Mouse (Mus musculus): ENCODE results near the gene Rnase12. TPM values are rescaled to one million over a fixed set of nuclear protein-coding genes. Genes with fewer than 3 reads are reported as not detected.

The Rnase12 gene
- polyA plus RNA-seq, 1 experiment, result not detected

DNA sequence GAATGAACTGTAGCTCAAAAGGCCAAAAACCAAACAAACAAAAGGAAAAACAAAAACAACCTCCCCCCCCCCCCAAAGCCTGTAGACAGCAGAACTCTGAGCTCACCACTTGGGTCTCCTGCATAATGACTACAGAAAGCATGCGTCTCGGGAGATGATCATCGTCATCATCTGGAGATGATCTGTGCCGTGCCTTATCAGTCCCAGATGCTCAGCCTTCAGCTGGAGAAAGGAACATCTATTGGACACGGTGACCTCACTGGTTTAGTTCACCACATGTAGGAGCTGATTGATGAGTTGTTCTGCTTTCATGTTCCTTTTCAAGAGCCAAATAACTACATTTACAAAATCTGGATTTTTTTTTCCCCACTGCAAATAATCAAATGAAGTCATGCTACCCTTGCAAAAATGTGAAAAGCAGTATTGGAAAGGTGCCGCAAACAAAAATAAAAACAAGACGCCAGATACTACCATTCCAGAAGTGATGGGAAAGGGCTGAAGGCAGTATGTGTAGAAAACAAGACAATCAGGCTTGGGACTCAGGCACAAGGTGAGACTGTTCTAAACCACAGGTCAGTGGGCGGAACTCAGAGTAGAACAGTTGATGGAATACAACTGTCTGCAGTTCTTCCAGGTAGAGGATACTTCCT is 50.2 kb downstream of the Rnase12 start, which contains the start of gene Rnase10:
Gene Rnase10 (plus strand): TSS at position 600 of the 650 bp plus-strand sequence.
- WGBS, result 70% methylated on average over 8 of the region's 8 CpGs
- H3K27ac ChIP-seq (ENCODE audit: control insufficient read depth, insufficient read depth, low read depth, low read length, poor library complexity), result peak within 1 kb of the TSS; percentile 46
- peaks cover 3% of the 10 kb centered on the region for H3K4me1 ChIP-seq (ENCODE audit: control insufficient read depth, insufficient read depth, low read length)
- no peak within 1 kb of the TSS for H3K4me3 ChIP-seq (replicated peaks; ENCODE audit: control insufficient read depth, low read depth, low read length)
- no peak for TF ChIP-seq CTCF (IDR thresholded peaks at IDR 0.05; ENCODE audit: control insufficient read depth, insufficient read depth, low read length)
- no peak for TF ChIP-seq POLR2A (IDR thresholded peaks at IDR 0.05; ENCODE audit: borderline replicate concordance, control insufficient read depth, low read depth, low read length)

Other genes with a start within 250 kb of the Rnase12 start
- gene Ccnb1ip1, start 249.9 kb downstream of the Rnase12 start, polyA plus RNA-seq (2011; ENCODE audit: insufficient read depth, insufficient read length, low replicate concordance, missing spikeins), result not detected in 2 replicates
- 24.4 and 40.2 TPM in 2 replicates for gene Parp2, start 249.8 kb downstream of the Rnase12 start, polyA plus RNA-seq (2011; ENCODE audit: insufficient read depth, insufficient read length, low replicate concordance, missing spikeins)
- gene Tep1, start 187.1 kb downstream of the Rnase12 start, polyA plus RNA-seq (2011; ENCODE audit: insufficient read depth, insufficient read length, low replicate concordance, missing spikeins), result 60.8 and 102 TPM in 2 replicates
- 0.29 TPM in 1 of 2 replicates, not detected in the other for gene Klhl33, start 160.2 kb downstream of the Rnase12 start, polyA plus RNA-seq (2011; ENCODE audit: insufficient read depth, insufficient read length, low replicate concordance, missing spikeins)
- gene Osgep, start 132.8 kb downstream of the Rnase12 start, polyA plus RNA-seq (2011; ENCODE audit: insufficient read depth, insufficient read length, low replicate concordance, missing spikeins), result 43.6 and 67.6 TPM in 2 replicates
- 18.1 and 41.6 TPM in 2 replicates for gene Apex1, start 132.7 kb downstream of the Rnase12 start, polyA plus RNA-seq (2011; ENCODE audit: insufficient read depth, insufficient read length, low replicate concordance, missing spikeins)
- 33.3 and 67.6 TPM in 2 replicates for gene Pip4p1, start 126.8 kb downstream of the Rnase12 start, polyA plus RNA-seq (2011; ENCODE audit: insufficient read depth, insufficient read length, low replicate concordance, missing spikeins)
- 112 and 145 TPM in 2 replicates for gene Pnp, start 126.6 kb downstream of the Rnase12 start, polyA plus RNA-seq (2011; ENCODE audit: insufficient read depth, insufficient read length, low replicate concordance, missing spikeins)
- 21.3 TPM in 1 of 2 replicates, not detected in the other for gene Gm49342, start 113.1 kb downstream of the Rnase12 start, polyA plus RNA-seq (2011; ENCODE audit: insufficient read depth, insufficient read length, low replicate concordance, missing spikeins)
- gene Pnp2, start 101.7 kb downstream of the Rnase12 start, polyA plus RNA-seq (2011; ENCODE audit: insufficient read depth, insufficient read length, low replicate concordance, missing spikeins), result 70.8 and 109 TPM in 2 replicates
- gene Rnase10, start 49.9 kb downstream of the Rnase12 start, polyA plus RNA-seq (2011; ENCODE audit: insufficient read depth, insufficient read length, low replicate concordance, missing spikeins), result not detected in 2 replicates
- not detected in 2 replicates for gene Rnase9, start 15.8 kb downstream of the Rnase12 start, polyA plus RNA-seq (2011; ENCODE audit: insufficient read depth, insufficient read length, low replicate concordance, missing spikeins)
- not detected in 2 replicates for gene Rnase11, start 7.5 kb downstream of the Rnase12 start, polyA plus RNA-seq (2011; ENCODE audit: insufficient read depth, insufficient read length, low replicate concordance, missing spikeins)
- not detected in 2 replicates for gene Olfr750, start 16.8 kb upstream of the Rnase12 start, polyA plus RNA-seq (2011; ENCODE audit: insufficient read depth, insufficient read length, low replicate concordance, missing spikeins)
- 3.1 and 8.7 TPM in 2 replicates for gene Rnase4, start 33.4 kb upstream of the Rnase12 start, polyA plus RNA-seq (2011; ENCODE audit: insufficient read depth, insufficient read length, low replicate concordance, missing spikeins)
- 4.4 and 7.2 TPM in 2 replicates for gene Ang, start 33.5 kb upstream of the Rnase12 start, polyA plus RNA-seq (2011; ENCODE audit: insufficient read depth, insufficient read length, low replicate concordance, missing spikeins)
- not detected in 2 replicates for gene Eddm3b, start 56.8 kb upstream of the Rnase12 start, polyA plus RNA-seq (2011; ENCODE audit: insufficient read depth, insufficient read length, low replicate concordance, missing spikeins)
- 11.6 and 19.4 TPM in 2 replicates for gene Rnase6, start 66.2 kb upstream of the Rnase12 start, polyA plus RNA-seq (2011; ENCODE audit: insufficient read depth, insufficient read length, low replicate concordance, missing spikeins)
- gene Rnase1, start 89.1 kb upstream of the Rnase12 start, polyA plus RNA-seq (2011; ENCODE audit: insufficient read depth, insufficient read length, low replicate concordance, missing spikeins), result not detected in 2 replicates
- gene Rnase2b, start 104.6 kb upstream of the Rnase12 start, polyA plus RNA-seq (2011; ENCODE audit: insufficient read depth, insufficient read length, low replicate concordance, missing spikeins), result not detected in 2 replicates
- not detected in 2 replicates for gene Ang2, start 141.5 kb upstream of the Rnase12 start, polyA plus RNA-seq (2011; ENCODE audit: insufficient read depth, insufficient read length, low replicate concordance, missing spikeins)
- not detected in 2 replicates for gene Ear14, start 145.7 kb upstream of the Rnase12 start, polyA plus RNA-seq (2011; ENCODE audit: insufficient read depth, insufficient read length, low replicate concordance, missing spikeins)
- 1.5 TPM in 1 of 2 replicates, not detected in the other for gene Rnase2a, start 198.5 kb upstream of the Rnase12 start, polyA plus RNA-seq (2011; ENCODE audit: insufficient read depth, insufficient read length, low replicate concordance, missing spikeins)